Mouse (Mus musculus) urinary bladder, postnatal 36 days (tissue): Measurements from ENCODE around the gene Il9r.

ENCODE experiments used
- DNase-seq, 2 experiments: peaks; one replicate each; pipeline ENCODE4 v3.0.0; 2022; ENCODE audit warnings: low spot score in 2 of 2, mixed read lengths in 1 of 2

The Il9r gene

GRCm38 (mm10) chr11:32160341-32160740, 39.7 kb downstream of the Il9r start:
- DNase-seq: no peak

- DNase-seq: no peak
These were observed 40.9 kb downstream of the Il9r start for GRCm38 (mm10) chr11:32159176-32159575.

- DNase-seq: no peak
These were observed 42.1 kb downstream of the Il9r start for GRCm38 (mm10) chr11:32157791-32158594.

GRCm38 (mm10) chr11:32156854-32157630, 43.0 kb downstream of the Il9r start:
- DNase-seq: no peak

GRCm38 (mm10) chr11:32153216-32153615, 46.9 kb downstream of the Il9r start:
- DNase-seq: no peak

GRCm38 (mm10) chr11:32152814-32153213, 47.3 kb downstream of the Il9r start:
- no peak for DNase-seq

- DNase-seq: no peak
These were observed 48.8 kb downstream of the Il9r start for GRCm38 (mm10) chr11:32151243-32151642.

GRCm38 (mm10) chr11:32149605-32150004, 50.5 kb downstream of the Il9r start:
- DNase-seq: no peak

GRCm38 (mm10) chr11:32142771-32143170, 57.3 kb downstream of the Il9r start:
- DNase-seq: no peak

- no peak for DNase-seq
These were observed 58.2 kb downstream of the Il9r start for GRCm38 (mm10) chr11:32141627-32142586.

- peak; percentile 17 to 41 for DNase-seq
These were observed 59.0 kb downstream of the Il9r start for GRCm38 (mm10) chr11:32141034-32141433.

- DNase-seq: no peak
These were observed 60.5 kb downstream of the Il9r start for GRCm38 (mm10) chr11:32139528-32139961.

- DNase-seq: peak in 1 of 2 experiments; percentile 17
These were observed 61.5 kb downstream of the Il9r start for GRCm38 (mm10) chr11:32138614-32138964.

GRCm38 (mm10) chr11:32137719-32138613, 62.1 kb downstream of the Il9r start:
- peak; percentile 6 to 25 for DNase-seq
